In genomic region chr16:26527931-26528666, GRCm38 (mm10) we compare ENCODE assay signal across 12 mouse cellular contexts. TPM values are rescaled to one million over a fixed set of nuclear protein-coding genes. Genes with fewer than 3 reads are reported as not detected.
DNase-seq lines count a peak whose midpoint lies in the region; ATAC-seq lines count a peak whose summit lies in the region.
"Had no signal": no experiment of that assay in that cellular context is flagged by ENCODE, and none has a peak within 500 bp of the region (broad histone marks: within the 10 kb centered on the region; RNA-seq: fewer than 3 reads in every experiment).

No protein-coding gene starts in this region.

- H3K27ac ChIP-seq in neural tube, embryonic 11.5 days (ENCODE audit: low read depth, low read length): no peak overlapping the region; the same call in 1 of the 2 replicates
- H3K27ac ChIP-seq: embryonic facial prominence, embryonic 15.5 days; heart, embryonic 13.5 days had no signal

- ATAC-seq in neural tube, embryonic 11.5 days (ENCODE audit: insufficient read depth, low FRiP score, low TSS enrichment): peak; percentile 90

- no peaks in the 10 kb centered on the region for H3K4me1 ChIP-seq in neural tube, embryonic 11.5 days (ENCODE audit: control insufficient read depth, insufficient read depth, low read length)
- H3K4me1 ChIP-seq: embryonic facial prominence, embryonic 15.5 days; heart, embryonic 13.5 days had no signal

- no peak overlapping the region for H3K9ac ChIP-seq in neural tube, embryonic 11.5 days (ENCODE audit: low read length)
- H3K9ac ChIP-seq: embryonic facial prominence, embryonic 15.5 days; heart, embryonic 13.5 days had no signal

- WGBS in neural tube, embryonic 11.5 days: 67% methylated on average over 10 of the region's 10 CpGs

- H3K4me2 ChIP-seq in neural tube, embryonic 11.5 days (ENCODE audit: low read depth): no peak overlapping the region
- H3K4me2 ChIP-seq: embryonic facial prominence, embryonic 15.5 days; heart, embryonic 13.5 days had no signal

- no peaks in the 10 kb centered on the region for H3K36me3 ChIP-seq in neural tube, embryonic 11.5 days (ENCODE audit: control insufficient read depth, insufficient read depth, low read length)
- H3K36me3 ChIP-seq: embryonic facial prominence, embryonic 15.5 days; heart, embryonic 13.5 days had no signal

- peak; percentile 42 to 52 for DNase-seq in cerebellum, postnatal 10 days
- DNase-seq in cerebellum, adult 8-10 months: no peak
- no peak for DNase-seq in neural tube, embryonic 11.5 days (ENCODE audit: low spot score)
- no peak for DNase-seq in neural tube, embryonic 10.5 days (ENCODE audit: extremely low spot score, low spot score)
- peak; percentile 33 for DNase-seq in lung, postnatal 10 days
- DNase-seq in adrenal gland, adult 2 months: no peak
- DNase-seq in gastrocnemius, postnatal 4 days (ENCODE audit: low spot score in 2 of 2): no peak
- no peak for DNase-seq in testis, postnatal 10 days (ENCODE audit: low spot score)
- DNase-seq: spleen, adult 18-20 months had no signal

- H3K4me3 ChIP-seq in neural tube, embryonic 11.5 days (ENCODE audit: low read depth, low read length): no peak overlapping the region
- H3K4me3 ChIP-seq: embryonic facial prominence, embryonic 15.5 days; heart, embryonic 13.5 days had no signal

- no peaks in the 10 kb centered on the region for H3K9me3 ChIP-seq in neural tube, embryonic 11.5 days (ENCODE audit: control insufficient read depth, low read length)
- H3K9me3 ChIP-seq: embryonic facial prominence, embryonic 15.5 days; heart, embryonic 13.5 days had no signal

- H3K27me3 ChIP-seq in neural tube, embryonic 11.5 days (ENCODE audit: control insufficient read depth, insufficient read depth, low read length): no peaks in the 10 kb centered on the region
- H3K27me3 ChIP-seq: embryonic facial prominence, embryonic 15.5 days; heart, embryonic 13.5 days had no signal

RNA-seq across cellular contexts. Expression of gene Tmem207, which starts 1.5 kb away (rescaled TPM):
- polyA plus RNA-seq in neural tube, embryonic 11.5 days (2014; fragmentation: Nextera tagmentation; extraction: Ambion mirVana): not detected in 2 replicates
- not detected for total RNA-seq in adrenal gland, adult 2 months (2021)
- not detected in 2 replicates for polyA plus RNA-seq in adrenal gland, adult 2 months (2012; rRNA removed)
- total RNA-seq in gastrocnemius, postnatal 4 days (2021): not detected
- total RNA-seq: megakaryocyte, adult 5-6 weeks had no signal
- polyA plus RNA-seq: embryonic facial prominence, embryonic 15.5 days; heart, embryonic 13.5 days had no signal

RNA-seq across cellular contexts. Expression of gene Il1rap, which starts 53.4 kb away (rescaled TPM):
- 8.6 and 8.9 TPM in 2 replicates for polyA plus RNA-seq in neural tube, embryonic 11.5 days (2014; fragmentation: Nextera tagmentation; extraction: Ambion mirVana)
- 10 to 100 TPM in 1 of 2 experiments, 1 to 10 TPM in 1; 5.5 to 10.5 TPM for total RNA-seq in adrenal gland, adult 2 months (2021)
- 0.99 and 1.8 TPM in 2 replicates for polyA plus RNA-seq in adrenal gland, adult 2 months (2012; rRNA removed)
- total RNA-seq in gastrocnemius, postnatal 4 days (2021): 1 to 10 TPM; 6.8 to 7.0 TPM

Comparison
In these comparisons a context has a peak if more than half of its experiments do, and no peak if none do; other contexts are left out.
1. DNase-seq: peak in cerebellum, postnatal 10 days (2 of 2) and lung, postnatal 10 days (single experiment); none in cerebellum, adult 8-10 months (single experiment), neural tube, embryonic 11.5 days (single experiment), neural tube, embryonic 10.5 days (single experiment), adrenal gland, adult 2 months (single experiment), gastrocnemius, postnatal 4 days (0 of 2) and testis, postnatal 10 days (single experiment).